Mouse (Mus musculus) kidney, postnatal 14 days (tissue): Measurements from ENCODE around the gene Sys1.

Source experiments
- DNase-seq: peaks from one replicate; pipeline ENCODE4 v3.0.0; 2022; ENCODE audit warnings: mixed read lengths

Sys1 gene

DNA sequence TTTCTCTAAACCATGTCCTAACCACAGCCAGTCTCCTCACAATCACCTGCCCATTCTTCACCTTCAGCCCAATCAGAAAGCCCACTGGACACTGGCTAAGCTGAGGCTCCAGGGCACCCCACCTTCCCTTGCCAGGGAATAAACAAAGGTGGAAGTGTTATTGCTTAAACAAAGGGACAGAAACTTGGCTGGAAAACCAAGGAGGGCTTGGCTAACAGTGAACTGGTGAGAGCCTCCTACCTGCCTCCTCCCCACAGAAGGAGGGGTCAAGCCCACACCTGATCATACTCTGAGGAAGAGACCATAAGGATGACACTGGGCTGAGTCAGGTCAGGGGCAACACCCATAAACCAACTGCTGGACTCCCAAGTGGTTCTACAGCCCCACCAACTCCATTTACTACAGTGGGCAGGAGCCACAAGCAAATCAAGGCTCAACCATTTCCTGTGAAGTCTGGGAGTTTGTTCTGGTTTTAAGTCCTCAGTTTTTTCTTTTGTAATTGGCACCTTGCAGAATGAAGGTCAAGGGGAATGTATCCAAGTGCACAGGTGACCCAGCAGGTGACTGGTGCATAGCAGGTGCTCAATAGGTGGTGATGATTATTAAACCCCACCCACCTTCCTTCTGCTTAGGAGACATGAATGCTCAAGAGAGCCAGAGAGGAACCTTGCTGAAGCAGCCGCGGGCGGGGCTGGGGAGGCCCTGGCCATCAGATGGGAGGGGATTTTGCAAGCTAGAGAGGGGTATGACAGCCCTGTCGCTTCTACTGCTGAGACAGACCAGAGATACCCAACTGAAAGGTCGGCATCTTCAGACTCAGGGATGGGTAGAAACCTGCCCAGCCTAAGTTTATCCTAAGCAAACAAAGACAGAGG lies 21.3 kb upstream of the Sys1 start:
- no peak for DNase-seq

GRCm38 (mm10) chr2:164436215-164436913 lies 20.4 kb upstream of the Sys1 start:
- DNase-seq = peak; percentile 52

GRCm38 (mm10) chr2:164436961-164437360 lies 19.8 kb upstream of the Sys1 start:
- peak; percentile 84 for DNase-seq

DNA sequence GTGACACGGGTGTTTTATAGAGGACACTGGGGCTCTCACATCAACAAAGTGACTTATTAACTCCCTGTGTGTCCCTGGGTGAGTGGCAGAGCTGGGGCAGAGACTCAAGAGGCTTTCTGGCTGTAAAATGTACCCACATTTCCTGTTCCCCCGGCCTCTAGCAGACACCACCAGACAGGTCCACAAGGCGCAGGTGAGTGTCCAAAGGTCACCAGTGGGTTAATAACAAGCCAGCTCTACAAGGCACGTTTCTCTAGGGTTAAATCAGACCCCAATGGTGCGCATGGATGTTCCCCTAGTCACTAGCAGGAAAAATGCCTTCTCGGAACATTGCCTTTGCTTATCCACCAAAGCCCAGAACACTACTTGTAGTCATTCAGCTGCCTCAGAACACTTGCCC lies 19.1 kb upstream of the Sys1 start:
- DNase-seq = peak; percentile 78

- peak; percentile 36 for DNase-seq
These were observed 18.5 kb upstream of the Sys1 start for GRCm38 (mm10) chr2:164438257-164438656.

DNA sequence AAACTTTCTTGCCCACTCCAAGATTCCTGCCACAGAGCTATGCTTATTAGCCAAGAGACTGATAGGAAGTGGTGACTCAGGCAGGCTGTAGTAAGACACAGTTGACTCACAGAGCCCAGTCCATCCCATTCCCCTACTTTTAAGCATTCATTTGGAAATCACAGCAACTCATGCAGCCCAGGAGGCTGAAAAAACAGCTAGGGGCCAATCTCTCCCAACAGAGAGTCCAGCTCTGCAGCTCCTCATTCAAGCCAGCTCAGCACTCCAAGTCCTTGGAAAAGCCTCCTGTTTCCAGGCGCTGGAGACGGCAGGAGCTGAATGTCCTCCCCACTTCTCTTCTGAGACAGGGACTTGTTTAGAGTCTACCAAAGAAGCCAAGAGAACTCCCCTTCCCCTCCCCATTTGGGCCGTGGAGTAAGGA lies 17.8 kb upstream of the Sys1 start:
- DNase-seq = no peak

GRCm38 (mm10) chr2:164440314-164440713 lies 16.4 kb upstream of the Sys1 start:
- peak; percentile 62 for DNase-seq

DNA sequence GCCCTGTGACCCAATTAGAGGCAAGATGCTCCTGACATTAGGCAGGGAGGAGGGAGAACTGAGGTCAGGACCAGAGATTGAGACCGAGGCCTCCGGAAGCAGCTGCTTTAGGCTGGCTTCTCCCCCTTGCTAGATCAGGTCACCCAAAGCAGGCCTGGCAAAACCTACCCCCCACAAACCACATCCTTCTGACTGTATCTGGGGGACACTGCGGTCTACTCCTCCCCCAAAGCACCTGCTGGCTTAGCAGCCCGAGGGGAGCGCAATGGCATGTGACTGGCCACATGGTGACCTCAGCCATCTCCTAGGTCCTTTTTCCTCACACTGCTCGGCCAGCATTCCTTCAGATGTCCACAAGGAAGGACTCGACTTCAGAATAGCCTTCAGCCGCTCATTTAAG lies 15.6 kb upstream of the Sys1 start:
- DNase-seq = peak; percentile 59

DNA sequence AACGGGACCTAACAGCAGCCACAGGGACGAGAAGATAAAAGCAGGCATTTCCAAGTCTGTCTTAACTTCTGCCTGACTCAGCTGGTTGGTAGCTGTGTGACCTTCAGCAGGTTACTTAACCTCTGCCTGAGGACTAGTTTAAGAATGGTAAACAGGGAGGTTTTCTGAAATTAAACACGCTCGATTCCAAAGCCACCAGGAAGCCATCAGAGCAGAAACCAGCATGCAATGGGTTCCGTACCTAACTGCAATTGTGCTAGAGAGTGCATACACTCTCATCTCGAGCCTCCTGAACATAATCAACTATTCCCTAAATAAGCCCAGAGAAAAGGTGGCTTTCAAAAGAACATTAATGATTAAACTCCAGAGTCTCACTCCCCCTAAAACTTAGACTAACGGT lies 15.0 kb upstream of the Sys1 start:
- DNase-seq = peak; percentile 25

- DNase-seq = peak; percentile 58
These were observed 14.3 kb upstream of the Sys1 start for GRCm38 (mm10) chr2:164442315-164443050.

DNA sequence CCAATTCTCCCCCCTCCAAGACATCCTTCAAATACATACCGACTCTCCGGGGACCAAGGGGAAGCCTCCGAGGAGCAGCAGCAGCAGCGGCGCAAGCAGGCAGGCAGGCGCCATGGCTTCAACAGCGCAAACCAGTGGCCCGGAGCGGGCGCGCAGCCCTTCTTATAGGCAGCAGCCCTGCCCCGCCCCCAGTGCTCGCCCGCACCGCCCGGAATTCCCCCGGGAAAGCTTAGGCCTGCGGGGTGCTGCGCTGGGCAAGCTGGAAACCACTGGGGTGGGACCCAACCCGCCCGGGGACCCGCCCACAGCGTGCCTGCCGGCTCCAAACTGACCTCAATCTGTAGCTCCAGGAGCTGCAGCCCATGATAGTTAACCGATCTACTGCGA lies 13.7 kb upstream of the Sys1 start:
- DNase-seq = peak; percentile 95

DNA sequence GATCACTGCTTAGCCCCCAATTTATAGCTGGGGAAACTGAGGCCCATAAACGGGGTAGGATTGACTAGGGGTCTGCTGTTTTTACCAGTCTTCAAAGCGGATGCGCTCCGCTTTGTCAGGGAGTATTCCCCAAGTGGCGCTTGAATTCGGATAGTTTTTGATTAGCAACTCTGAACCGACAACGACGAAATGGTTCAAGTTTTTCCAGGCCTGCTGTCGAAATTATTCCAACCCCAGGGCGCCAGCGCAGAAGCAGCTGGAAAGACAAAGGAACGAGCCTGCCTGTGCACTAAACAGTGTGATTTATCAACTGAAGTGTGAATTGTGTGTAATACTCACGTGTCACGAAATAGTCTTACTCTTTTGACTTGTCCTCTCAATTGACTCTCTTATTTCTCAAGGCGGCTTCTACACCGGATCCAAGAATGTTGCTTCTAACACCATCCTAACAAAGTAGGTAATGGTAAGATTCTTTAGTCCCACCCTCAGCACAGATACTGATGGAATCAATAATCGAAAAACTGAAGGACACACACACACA lies 13.2 kb upstream of the Sys1 start, which contains the start of gene Sdc4:
TSS of gene Sdc4 (minus strand) at position 428 of the 541 bp plus-strand sequence.
- no peak for DNase-seq

DNA sequence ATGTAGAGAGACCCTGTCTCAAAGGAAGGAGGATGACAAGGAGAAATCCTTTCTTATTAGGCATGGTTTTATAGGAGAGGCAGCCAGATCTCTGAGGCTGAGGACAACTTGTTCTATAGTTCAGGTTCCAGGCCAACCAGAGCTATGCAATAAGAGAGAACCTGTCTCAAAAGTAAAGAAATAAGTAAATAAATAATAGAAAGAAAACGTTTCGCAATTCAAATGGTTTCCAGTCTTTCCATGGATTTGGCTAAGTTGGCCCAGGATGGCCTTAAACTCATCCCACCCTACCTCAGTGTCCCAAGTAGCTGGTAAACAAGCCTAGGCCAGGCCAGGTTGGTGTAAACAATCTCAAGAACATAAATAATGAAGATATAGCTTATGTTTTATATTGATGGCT lies 12.1 kb upstream of the Sys1 start:
- no peak for DNase-seq

GRCm38 (mm10) chr2:164445399-164446085 lies 11.2 kb upstream of the Sys1 start:
- DNase-seq = no peak

DNA sequence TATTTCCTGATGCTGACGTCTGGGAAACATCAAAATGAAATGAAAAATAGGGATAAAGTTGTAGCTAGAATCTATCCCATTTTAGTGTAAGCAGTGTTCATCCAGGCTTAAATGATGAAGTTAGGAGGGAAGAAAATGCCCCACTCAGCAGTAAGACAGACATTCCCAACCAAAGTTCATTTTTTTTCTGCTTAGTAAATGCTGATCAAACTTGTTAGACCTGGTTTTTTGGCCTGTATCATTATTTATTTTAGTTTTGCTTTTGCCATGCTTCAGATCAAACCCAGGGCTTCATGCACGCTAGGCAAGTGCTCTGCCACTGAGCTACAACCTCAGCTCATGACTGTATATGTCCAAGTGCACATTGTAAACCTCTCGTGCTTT lies 10.7 kb upstream of the Sys1 start:
- no peak for DNase-seq

DNA sequence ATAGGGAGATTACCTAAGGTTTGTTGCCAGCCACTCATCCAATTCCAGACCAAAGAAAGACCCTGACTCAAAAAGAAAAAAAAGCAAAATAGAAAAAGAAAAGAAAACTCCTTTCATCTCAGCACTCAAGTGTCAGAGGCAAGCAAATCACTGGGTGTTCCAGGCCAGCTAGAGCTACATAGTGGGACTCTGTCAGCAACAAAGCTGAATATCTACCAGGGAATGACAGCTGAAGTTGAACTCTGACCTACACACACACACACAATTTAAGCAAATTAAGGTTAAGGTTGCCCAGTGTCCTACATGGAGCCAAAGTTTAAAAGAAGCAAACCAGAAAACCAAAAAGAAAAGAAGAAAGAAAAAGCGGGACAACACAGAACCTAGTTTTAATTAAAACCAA lies 8.6 kb upstream of the Sys1 start:
- DNase-seq = no peak

GRCm38 (mm10) chr2:164448921-164449320 lies 7.8 kb upstream of the Sys1 start:
- DNase-seq = no peak

GRCm38 (mm10) chr2:164449341-164450042 lies 7.3 kb upstream of the Sys1 start:
- no peak for DNase-seq

DNA sequence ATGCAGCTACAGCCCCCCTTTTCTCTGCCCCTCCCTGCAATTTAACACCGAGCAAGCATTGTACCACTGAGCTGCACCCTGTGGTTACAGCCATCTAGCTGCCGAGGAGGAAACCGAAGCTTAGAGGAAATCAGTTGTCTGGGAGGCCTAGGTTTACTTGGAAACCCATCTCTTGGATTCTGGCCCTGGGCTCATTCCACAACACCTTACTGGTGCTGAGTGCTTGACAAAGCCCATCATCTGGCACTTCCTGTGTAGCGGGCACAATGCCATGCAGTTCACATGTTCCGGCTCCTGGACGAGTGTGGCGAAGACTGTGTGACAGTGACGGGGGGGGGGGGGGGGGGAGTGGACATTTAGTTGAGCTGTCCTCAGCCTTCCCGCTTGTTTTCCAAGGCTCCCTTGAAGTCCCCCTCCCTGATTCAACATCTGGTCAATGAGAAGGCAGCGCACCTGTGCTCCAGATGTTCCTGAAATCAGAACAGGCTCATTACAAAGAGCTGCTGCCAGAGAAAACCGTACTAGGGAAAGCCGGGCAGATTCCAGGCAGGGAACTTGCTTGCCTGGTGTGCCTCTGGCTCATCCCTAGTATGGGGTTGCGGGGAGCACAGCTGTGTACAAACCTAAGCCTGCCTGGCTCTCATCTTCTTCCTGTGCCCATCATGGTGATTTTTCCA lies 4.6 kb upstream of the Sys1 start:
- no peak for DNase-seq

GRCm38 (mm10) chr2:164453047-164453757 lies 3.6 kb upstream of the Sys1 start:
- DNase-seq = no peak
